Mouse (Mus musculus) gastrocnemius, postnatal 4 days (tissue): ENCODE results near the gene Rep15. TPM values are rescaled to one million over a fixed set of nuclear protein-coding genes. Genes with fewer than 3 reads are reported as not detected.

ENCODE experiments used
- total RNA-seq, 2 experiments: library from RNA; stranded (reverse); gene quantifications; 2 replicates each; pipeline ENCODE4 v1.2.3; 2021

Gene Rep15
- total RNA-seq, 2 experiments from 2014 or later = 1.7 to 1.8 TPM

Other genes with a start within 250 kb of the Rep15 start
- 1 to 10 TPM; 1.3 to 2.9 TPM for gene Arntl2, start 236.5 kb upstream of the Rep15 start, total RNA-seq
- gene Smco2, start 182.5 kb upstream of the Rep15 start, total RNA-seq = not detected
- gene Ppfibp1, start 144.1 kb upstream of the Rep15 start, total RNA-seq = 10 to 100 TPM; 72.1 to 73.6 TPM
- not detected for gene 1700034J05Rik, start 78.2 kb upstream of the Rep15 start, total RNA-seq
- gene Mrps35, start 10.2 kb downstream of the Rep15 start, total RNA-seq = 10 to 100 TPM; 95.5 to 99.8 TPM
- gene Mansc4, start 54.4 kb downstream of the Rep15 start, total RNA-seq = under 1 TPM in 1 of 2 experiments, not detected in 1; 0.32 TPM
- gene Klhl42, start 58.8 kb downstream of the Rep15 start, total RNA-seq = 1 to 10 TPM; 9.4 to 9.7 TPM
- 1 to 10 TPM; 1.6 to 1.8 TPM for gene Pthlh, start 231.6 kb downstream of the Rep15 start, total RNA-seq